Mouse (Mus musculus) urinary bladder, postnatal 14 days (tissue): ENCODE measurements around the gene Casp3.
A peak's percentile ranks its signal among the peaks of the same experiment; 100 is the strongest.
"Not testable (repeated sequence)": the region's sequence is repeated elsewhere in the genome, so short reads cannot be mapped to it uniquely, and the experiment has no call there.

Experiments
- DNase-seq: peaks from one replicate; pipeline ENCODE4 v3.0.0; 2021; ENCODE audit warnings: low spot score

Gene Casp3

GRCm38 (mm10) chr8:46616879-46617689 lies at the start of gene Casp3, which contains the start of gene Primpol:
TSS of gene Casp3 (plus strand) at chr8:46617291.
TSS of gene Primpol (minus strand) at chr8:46617212.
- peak; percentile 97 for DNase-seq

- DNase-seq: no peak
Observed at GRCm38 (mm10) chr8:46567946-46568345, 49.1 kb upstream of the Casp3 start.

- no peak for DNase-seq
Observed at GRCm38 (mm10) chr8:46568942-46569341, 48.1 kb upstream of the Casp3 start.

- no peak for DNase-seq
Observed at GRCm38 (mm10) chr8:46569659-46570441, 47.2 kb upstream of the Casp3 start.

- no peak for DNase-seq
Observed at GRCm38 (mm10) chr8:46570673-46571072, 46.4 kb upstream of the Casp3 start.

- DNase-seq: no peak
Observed at GRCm38 (mm10) chr8:46573446-46573845, 43.6 kb upstream of the Casp3 start.

GRCm38 (mm10) chr8:46573964-46574363 lies 43.1 kb upstream of the Casp3 start:
- DNase-seq: no peak

- no peak for DNase-seq
Observed at GRCm38 (mm10) chr8:46578794-46579193, 38.3 kb upstream of the Casp3 start.

GRCm38 (mm10) chr8:46584328-46584727 lies 32.8 kb upstream of the Casp3 start:
- DNase-seq: not testable (repeated sequence)

GRCm38 (mm10) chr8:46585576-46585975 lies 31.5 kb upstream of the Casp3 start:
- no peak for DNase-seq

GRCm38 (mm10) chr8:46587911-46588310 lies 29.2 kb upstream of the Casp3 start:
- no peak for DNase-seq

GRCm38 (mm10) chr8:46588663-46589062 lies 28.4 kb upstream of the Casp3 start:
- no peak for DNase-seq

- DNase-seq: no peak
Observed at GRCm38 (mm10) chr8:46593067-46593466, 24.0 kb upstream of the Casp3 start.

GRCm38 (mm10) chr8:46593772-46594171 lies 23.3 kb upstream of the Casp3 start:
- DNase-seq: no peak

- DNase-seq: peak; percentile 15
Observed at GRCm38 (mm10) chr8:46595593-46595992, 21.5 kb upstream of the Casp3 start.

GRCm38 (mm10) chr8:46596530-46596929 lies 20.6 kb upstream of the Casp3 start:
- no peak for DNase-seq

- DNase-seq: no peak
Observed at GRCm38 (mm10) chr8:46597411-46597810, 19.7 kb upstream of the Casp3 start.

- no peak for DNase-seq
Observed at GRCm38 (mm10) chr8:46598114-46598513, 19.0 kb upstream of the Casp3 start.

GRCm38 (mm10) chr8:46598753-46599152 lies 18.3 kb upstream of the Casp3 start:
- no peak for DNase-seq

- no peak for DNase-seq
Observed at GRCm38 (mm10) chr8:46599314-46599904, 17.7 kb upstream of the Casp3 start.

- no peak for DNase-seq
Observed at GRCm38 (mm10) chr8:46600959-46601707, 16.0 kb upstream of the Casp3 start.

- no peak for DNase-seq
Observed at GRCm38 (mm10) chr8:46603587-46603986, 13.5 kb upstream of the Casp3 start.
